Mouse (Mus musculus) stomach, postnatal 0 days (tissue): ENCODE results near the gene Ercc5.

ENCODE experiments used
- CTCF ChIP-seq: IDR thresholded peaks from 2 replicates; pipeline ENCODE4 v1.5.1; 2016; ENCODE audit warnings: antibody characterized with exemption, low read depth, mild to moderate bottlenecking, moderate library complexity
- EP300 ChIP-seq: optimal IDR thresholded peaks from 2 replicates; pipeline ENCODE3; 2016; ENCODE audit warnings: antibody characterized with exemption

DNA sequence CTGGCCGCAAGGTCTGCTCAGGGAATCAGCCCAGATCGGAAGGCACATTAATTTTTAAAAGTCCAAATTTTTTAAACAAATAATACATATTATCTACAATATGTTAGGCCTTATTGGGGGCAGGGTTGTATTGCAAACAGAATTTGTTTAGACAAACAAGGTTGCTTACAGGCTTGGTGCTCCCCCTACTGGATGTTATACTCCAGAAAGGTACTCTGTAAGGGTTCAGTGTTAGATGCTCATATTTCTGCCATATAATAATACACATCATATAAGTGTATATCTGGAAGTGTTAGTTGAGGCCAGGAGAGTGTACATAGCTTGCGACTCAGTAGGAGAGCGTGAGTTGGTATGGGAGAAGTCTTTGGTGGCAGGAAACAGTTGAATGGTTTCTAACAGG is 7.7 kb downstream of the Ercc5 start:
- TF ChIP-seq CTCF, result peak; percentile 61
- TF ChIP-seq EP300, result no peak
